Mouse (Mus musculus): ENCODE results near the gene Cfap43.

The Cfap43 gene

GRCm38 (mm10) chr19:47798583-47798982, 120.5 kb downstream of the Cfap43 start:
- intact Hi-C loops (cut with DNase I): loop anchor here (5.0 kb wide), 1 partner anchor 141 kb away; no protein-coding TSS in a partner anchor

- intact Hi-C loops (cut with DNase I): loop anchor here (5.0 kb wide), 1 partner anchor 139 kb away; no protein-coding TSS in a partner anchor
These were observed 122.4 kb downstream of the Cfap43 start for GRCm38 (mm10) chr19:47796699-47797098.

- intact Hi-C loops (cut with DNase I): loop anchor here (5.0 kb wide), 1 partner anchor 138 kb away; no protein-coding TSS in a partner anchor
These were observed 123.9 kb downstream of the Cfap43 start for GRCm38 (mm10) chr19:47795009-47795728.

- intact Hi-C loops (cut with DNase I): no loop called here
These were observed 124.8 kb downstream of the Cfap43 start for GRCm38 (mm10) chr19:47794331-47794730.

DNA sequence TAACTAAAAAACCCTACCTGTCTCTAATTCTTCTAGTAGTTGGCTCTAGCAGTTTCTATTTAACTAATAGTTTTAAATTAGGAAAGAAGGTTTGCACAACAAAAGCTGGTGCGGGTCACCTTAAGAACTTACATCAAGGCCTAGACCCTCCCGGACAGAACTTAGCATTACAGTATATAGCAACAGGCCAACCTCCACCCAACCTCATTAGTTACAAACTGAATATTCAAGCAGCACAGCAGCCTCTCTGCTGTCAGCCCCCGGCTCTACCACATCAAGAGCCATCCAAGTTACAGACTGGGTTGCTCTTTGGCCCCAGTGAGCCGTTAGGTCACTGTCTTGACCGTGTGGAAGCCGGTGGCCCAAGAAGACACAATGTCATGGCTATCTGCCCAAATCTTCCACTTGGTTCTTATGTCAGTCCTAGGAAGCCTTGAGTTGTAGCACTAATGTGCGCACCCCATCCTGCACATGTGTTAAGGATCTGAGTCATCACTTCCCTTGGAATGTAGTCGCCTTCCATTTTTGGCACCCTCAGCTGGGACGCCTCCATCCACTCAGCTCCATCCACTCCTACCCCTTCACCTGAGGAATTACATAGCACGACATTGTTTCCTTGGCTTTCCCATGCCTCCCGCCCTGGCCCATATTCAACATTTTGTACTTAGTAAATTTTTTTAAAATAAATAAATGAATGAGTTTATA, 128.6 kb downstream of the Cfap43 start:
- intact Hi-C loops (cut with DNase I): no loop called here

DNA sequence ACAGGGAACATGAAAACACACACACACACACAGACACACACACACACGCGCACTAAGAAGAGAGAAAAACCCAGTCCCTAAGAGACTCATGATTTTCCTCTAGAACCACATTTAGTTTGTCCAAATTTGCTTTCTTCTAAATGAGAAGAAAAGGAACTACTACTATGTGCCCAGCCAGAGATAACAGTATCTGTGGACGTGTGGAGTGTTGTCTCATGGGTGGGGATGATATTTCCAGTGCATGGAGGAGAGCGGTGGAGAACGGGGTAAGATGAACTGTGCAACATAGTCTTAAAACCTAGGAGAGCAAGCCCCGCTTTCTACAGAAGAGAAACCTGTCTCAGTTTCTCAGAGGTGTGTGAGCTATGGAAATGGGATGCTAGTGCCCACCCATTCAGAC, 135.2 kb downstream of the Cfap43 start:
- intact Hi-C loops (cut with DNase I): no loop called here

GRCm38 (mm10) chr19:47780972-47781371, 138.1 kb downstream of the Cfap43 start:
- intact Hi-C loops (cut with DNase I): no loop called here

DNA sequence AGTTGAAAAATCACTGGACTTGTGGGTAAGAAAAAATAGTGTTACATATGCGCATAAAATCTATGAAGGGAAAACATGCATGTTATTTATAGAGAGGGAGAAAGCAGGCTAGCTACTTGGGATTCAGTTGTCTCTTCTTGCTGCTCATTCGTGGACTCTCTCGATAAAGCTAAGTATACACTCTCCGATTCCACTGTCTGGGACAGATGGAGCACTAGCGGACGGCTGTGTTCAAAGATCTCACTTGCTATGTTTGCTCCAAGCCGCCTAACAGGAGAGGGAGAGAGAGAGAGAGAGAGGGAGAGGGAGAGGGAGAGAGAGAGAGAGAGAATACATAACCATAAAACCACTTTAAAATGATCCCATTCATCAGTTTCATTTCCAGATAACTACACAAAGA, 138.9 kb downstream of the Cfap43 start:
- intact Hi-C loops (cut with DNase I): no loop called here

DNA sequence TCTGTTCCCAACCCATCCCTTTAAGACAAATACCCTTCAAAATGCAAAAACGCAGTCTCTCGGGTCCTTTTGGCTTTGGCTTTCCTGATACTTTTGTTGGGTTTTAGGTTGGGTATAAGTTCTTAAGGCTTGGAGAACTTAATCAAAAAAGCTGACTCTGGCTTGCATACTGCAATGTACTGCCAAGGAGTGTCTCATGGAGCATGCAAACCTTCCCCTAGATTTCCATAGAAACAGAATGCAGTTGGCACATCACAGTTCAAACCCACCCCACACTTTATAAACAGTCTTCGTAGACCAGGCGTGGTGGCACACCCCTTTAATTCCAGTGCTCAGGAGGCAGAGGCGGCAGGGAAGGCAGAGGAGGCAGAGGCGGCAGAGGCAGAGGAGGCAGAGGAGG, 141.2 kb downstream of the Cfap43 start:
- intact Hi-C loops (cut with DNase I): no loop called here

- intact Hi-C loops (cut with DNase I): no loop called here
These were observed 163.5 kb downstream of the Cfap43 start for GRCm38 (mm10) chr19:47755625-47756024.

DNA sequence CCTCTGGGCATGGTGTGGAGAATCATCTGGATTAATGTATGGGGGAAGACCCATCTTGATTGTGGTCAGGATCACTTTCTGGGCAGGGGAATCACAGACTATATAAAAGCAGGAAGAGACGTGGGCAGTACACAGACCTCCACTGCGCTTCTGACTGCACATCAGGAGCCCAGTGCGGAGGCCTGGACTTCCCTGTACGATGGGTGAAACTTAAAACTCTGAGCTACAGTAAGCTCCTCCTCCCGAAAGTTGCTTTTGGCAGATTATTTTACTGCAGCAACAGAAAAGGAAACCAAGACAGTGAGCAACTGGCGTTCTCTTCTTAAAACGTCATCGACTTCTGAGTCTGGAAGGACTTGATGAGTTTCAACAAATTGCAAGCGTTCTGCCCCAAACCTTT, 164.2 kb downstream of the Cfap43 start:
- intact Hi-C loops (cut with DNase I): no loop called here

- intact Hi-C loops (cut with DNase I): no loop called here
These were observed 165.2 kb downstream of the Cfap43 start for GRCm38 (mm10) chr19:47753921-47754320.

DNA sequence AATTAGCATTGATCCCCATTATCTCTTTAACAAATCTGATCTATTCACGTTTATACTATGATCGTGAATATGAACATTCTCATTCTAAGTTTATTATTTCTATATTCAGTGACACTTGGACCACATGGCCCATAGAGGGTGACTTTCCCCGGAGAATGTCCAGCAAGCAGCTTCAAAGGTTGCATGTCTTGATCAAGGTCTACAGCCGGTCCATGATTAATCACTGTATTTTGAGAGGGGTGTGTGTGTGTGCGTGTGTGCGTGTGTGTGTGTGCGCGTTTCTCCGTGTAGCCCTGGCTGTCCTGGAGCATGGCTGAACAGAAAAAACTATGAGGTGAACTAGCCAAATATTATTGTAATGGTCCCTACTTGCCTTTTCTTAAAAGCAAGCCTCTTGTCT, 166.6 kb downstream of the Cfap43 start:
- intact Hi-C loops (cut with DNase I): no loop called here

GRCm38 (mm10) chr19:47750391-47750790, 168.7 kb downstream of the Cfap43 start:
- intact Hi-C loops (cut with DNase I): no loop called here

- intact Hi-C loops (cut with DNase I): no loop called here
These were observed 170.1 kb downstream of the Cfap43 start for GRCm38 (mm10) chr19:47748950-47749349.

DNA sequence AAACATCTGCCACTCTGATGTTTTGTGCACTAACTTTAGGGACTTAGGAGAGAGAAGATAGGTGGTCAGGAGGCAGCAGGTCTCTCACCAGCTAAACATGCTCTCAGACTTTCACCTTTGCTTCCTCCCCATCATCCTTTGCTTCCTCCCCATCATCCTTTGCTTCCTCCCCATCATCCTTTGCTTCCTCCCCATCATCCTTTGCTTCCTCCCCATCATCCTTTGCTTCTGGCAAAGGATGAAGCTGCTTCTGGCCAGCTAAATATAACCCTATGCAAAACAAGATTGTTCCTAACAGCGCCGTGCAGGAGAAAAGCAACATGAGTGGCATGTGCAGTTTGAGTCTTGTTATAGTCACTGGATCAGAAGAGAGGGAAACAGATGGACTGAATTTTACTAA, 172.0 kb downstream of the Cfap43 start:
- intact Hi-C loops (cut with DNase I): no loop called here

DNA sequence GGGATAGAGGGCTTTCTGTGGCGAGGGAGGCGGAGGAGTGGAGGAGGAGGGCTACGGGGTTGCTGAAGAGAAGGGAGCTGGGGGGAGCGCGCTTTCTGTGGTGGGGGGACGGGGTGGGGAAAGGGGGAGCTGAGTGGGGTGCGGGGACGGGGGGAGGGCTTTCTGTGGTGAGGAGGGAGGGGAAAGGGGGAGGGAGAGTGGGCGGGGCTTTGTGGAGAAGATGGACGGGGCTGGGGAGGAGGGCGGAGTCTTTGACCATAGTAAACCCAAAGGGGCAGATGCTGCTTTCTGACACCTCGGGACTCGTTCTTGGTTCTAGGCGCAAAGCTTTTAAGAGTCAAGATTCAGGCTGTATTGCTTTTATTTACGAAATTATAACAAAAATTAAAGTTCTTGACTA, 187.2 kb downstream of the Cfap43 start:
- intact Hi-C loops (cut with DNase I): loop anchor here (10.0 kb wide), 1 partner anchor 217 kb away; no protein-coding TSS in a partner anchor

DNA sequence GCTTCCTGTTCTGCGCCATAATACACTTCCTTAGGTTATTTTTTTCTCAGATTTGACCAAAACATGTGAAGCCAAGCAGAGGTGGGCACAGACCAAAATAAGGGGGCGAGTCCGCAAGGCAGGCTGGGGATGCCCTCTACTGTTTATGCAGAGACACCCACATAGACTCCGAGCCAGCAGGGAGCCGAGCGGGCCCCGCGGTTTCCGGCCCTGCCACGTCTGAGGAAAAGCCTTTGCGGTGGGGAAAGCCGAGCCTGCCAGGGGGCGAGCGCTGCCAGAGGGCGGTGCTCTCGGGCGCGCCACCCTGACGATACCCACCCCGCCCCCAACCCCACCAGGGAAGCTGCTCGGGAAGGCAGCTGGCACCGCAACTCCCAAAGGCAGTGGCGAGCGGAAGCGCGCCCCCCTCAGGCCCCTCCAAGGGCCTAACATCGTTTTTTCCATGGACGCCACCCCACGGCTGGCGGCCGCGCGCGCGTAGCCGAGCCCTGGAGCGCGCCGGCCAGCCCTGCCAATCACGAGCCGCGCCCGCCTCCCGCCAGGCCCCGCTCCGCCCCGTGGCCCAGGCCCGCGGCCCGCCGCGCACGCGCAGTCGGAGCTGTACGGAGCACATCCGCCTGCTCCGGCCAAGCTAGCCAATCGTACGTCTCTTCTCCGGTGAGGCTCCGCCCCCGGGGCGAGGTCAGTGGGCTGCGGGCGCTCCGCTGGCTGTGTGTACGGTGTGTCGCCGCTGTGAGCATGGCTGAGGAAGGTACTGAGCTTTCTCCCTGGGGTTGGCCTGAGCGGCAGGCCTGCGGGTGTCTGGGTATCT, 187.8 kb downstream of the Cfap43 start, which contains the start of gene Sfr1:
Gene Sfr1, plus strand, starts transcription at position 612 of the 811 bp plus-strand sequence.
- intact Hi-C loops (cut with DNase I): loop anchor here (10.0 kb wide), 1 partner anchor 216 kb away; no protein-coding TSS in a partner anchor

DNA sequence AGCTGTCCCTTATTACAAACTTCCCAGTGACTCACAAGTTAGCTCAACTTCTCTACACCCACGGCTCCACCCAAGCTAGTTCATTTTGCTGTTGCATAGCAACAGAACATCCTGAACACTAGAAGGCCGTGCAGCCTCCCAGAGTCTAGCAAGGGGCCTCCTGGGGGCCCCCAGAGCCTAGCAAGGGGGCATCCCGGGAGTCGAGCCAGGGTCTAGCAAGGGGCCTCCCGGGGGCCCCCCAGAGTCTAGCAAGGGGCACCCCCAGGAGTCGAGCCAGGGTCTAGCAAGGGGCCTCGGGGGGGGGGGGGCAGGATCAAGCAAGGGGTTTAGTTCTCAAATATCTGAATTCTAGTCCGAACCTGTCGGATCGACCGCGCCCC, 188.4 kb downstream of the Cfap43 start:
- intact Hi-C loops (cut with DNase I): loop anchor here (10.0 kb wide), 1 partner anchor 216 kb away; no protein-coding TSS in a partner anchor

DNA sequence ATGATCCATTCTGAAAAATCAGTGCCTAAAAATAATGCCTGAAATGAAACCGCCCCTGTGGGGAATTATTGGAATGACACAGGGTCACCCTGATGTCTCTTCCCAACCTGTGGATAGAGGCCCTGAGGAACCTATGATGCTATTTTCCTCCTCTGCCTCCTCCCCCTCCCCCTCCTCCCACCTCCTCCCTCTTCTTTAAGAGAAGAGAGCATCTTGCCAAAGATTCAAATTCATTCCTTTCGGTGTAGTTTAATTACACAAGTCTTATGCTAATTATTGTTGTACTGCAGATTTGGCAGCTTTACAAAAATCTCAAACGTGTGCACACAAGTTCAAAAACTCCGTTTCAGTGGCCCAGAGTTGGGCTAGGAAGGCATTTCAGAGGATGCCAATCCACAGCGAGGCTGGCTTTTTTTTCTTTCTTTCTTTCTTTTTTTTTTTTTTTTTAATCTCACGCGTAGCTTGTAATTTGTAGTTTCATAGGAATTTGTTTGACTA, 193.4 kb downstream of the Cfap43 start:
- intact Hi-C loops (cut with DNase I): no loop called here

GRCm38 (mm10) chr19:47724903-47725302, 194.2 kb downstream of the Cfap43 start:
- intact Hi-C loops (cut with DNase I): no loop called here

Data from adrenal gland (tissue).